Mouse (Mus musculus) spleen, adult 2 months (tissue): ENCODE data around the gene Ppp2r2c. TPM values are rescaled to one million over a fixed set of nuclear protein-coding genes. Genes with fewer than 3 reads are reported as not detected.

Experiments
- DNase-seq, 2 experiments: peaks; one replicate each; pipeline versions ENCODE4 v3.0.0 to v3.0.0-alpha.2; 2012 to 2021; ENCODE audit warnings: low spot score in 2 of 2, low read depth in 1 of 2
- H3K27ac ChIP-seq: fragments of 200-500 bp; 2 replicates; pipeline ENCODE4 v1.5.1; 2012; ENCODE audit warnings: low read length, inconsistent platforms; ENCODE audit not compliant: insufficient read depth
- H3K27me3 ChIP-seq: fragments of 200-500 bp; 2 replicates; pipeline ENCODE4 v1.6.1; 2012; ENCODE audit warnings: mild to moderate bottlenecking, moderate library complexity, low read length, inconsistent platforms; ENCODE audit not compliant: control insufficient read depth, insufficient read depth
- H3K36me3 ChIP-seq: fragments of 200-500 bp; 2 replicates; pipeline ENCODE4 v1.6.1; 2012; ENCODE audit warnings: mild to moderate bottlenecking, low read length, inconsistent platforms; ENCODE audit not compliant: control insufficient read depth, insufficient read depth
- H3K4me1 ChIP-seq: fragments of 200-500 bp; 2 replicates; pipeline ENCODE4 v1.6.1; 2011; ENCODE audit warnings: inconsistent platforms; ENCODE audit not compliant: control insufficient read depth, insufficient read depth, insufficient read length
- H3K4me3 ChIP-seq: fragments of 200-500 bp; 2 replicates; pipeline ENCODE4 v1.5.1; 2011; ENCODE audit warnings: mild to moderate bottlenecking, inconsistent platforms; ENCODE audit not compliant: insufficient read depth, insufficient read length; ENCODE audit errors: extremely low read depth
- CTCF ChIP-seq: fragments of 200-500 bp; IDR thresholded peaks from 2 replicates; pipeline ENCODE4 v1.5.1; 2011; ENCODE audit warnings: mild to moderate bottlenecking, inconsistent platforms; ENCODE audit not compliant: insufficient read depth, insufficient read length, insufficient replicate concordance; ENCODE audit errors: extremely low read depth
- POLR2A ChIP-seq: fragments of 200-500 bp; IDR thresholded peaks from 2 replicates; pipeline ENCODE4 v1.6.1; 2011; ENCODE audit warnings: low read depth, low read length, inconsistent platforms
- WGBS: fragments of 180-500 bp; shearing (Covaris S2); methylation state at CpG from one replicate; pipeline ENCODE4 v1.1.7; 2018; 5-methylcytosine and 5-hydroxymethylcytosine counted together
- polyA plus RNA-seq: library from polyadenylated mRNA; depleted of rRNA; stranded (reverse); fragments of >200 nt; gene quantifications from 2 replicates; pipeline ENCODE4 v1.2.3, GENCODE M21; 2012

Gene Ppp2r2c
- polyA plus RNA-seq, 1 experiment: 0.05 TPM

DNA sequence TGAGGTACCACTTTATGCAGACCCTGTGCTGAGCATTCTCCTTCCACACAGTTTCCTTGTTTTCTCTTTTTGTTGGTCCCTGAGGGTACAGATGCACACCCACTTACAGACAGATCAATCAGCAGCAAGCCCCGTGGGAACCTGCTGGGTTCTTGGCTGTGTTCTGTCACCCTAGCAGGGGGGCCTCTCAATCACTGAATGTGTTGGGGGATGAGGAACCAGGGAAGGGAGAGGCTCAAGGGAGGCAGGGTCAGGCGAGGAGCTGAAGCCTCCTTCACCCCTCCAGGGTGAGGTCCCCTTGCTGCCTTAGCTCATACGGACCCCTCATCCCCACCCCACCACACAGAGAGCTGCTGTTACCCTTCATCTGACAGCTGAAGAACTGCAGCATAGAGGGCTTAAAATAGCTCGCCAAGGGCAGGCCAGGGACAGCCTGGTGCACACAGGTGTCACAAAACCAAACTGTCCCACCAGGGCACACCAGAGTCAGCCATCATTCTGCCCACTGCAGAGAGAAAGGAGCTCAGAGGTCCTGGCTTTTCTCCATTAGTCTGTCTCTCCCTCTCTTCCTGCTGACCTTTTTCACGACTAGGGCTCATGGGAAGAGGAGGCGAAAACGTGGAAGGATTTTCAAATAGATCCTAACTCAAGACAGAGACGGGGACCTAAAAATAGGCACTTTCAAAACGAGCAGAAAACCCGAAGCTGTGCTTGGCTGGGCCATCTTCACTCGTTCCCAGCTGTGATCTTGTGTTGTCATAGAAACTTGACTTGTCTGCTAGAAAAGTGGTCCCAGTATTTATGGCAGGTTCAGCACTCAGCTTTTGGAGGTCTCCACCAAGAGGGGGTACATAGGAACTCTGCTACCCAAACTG is 55.8 kb downstream of the Ppp2r2c start:
- 38% methylated on average over 11 of the region's 11 CpGs for WGBS
- DNase-seq: no peak
- Histone ChIP-seq H3K4me1 (no peaks in the 10 kb centered on the region), H3K36me3 (no peaks in the 10 kb centered on the region), H3K4me3 (no peak overlapping the region), H3K27me3 (no peaks in the 10 kb centered on the region), H3K27ac (no peak overlapping the region)
- TF ChIP-seq POLR2A (no peak), CTCF (no peak)

GRCm38 (mm10) chr5:36928701-36929100 is 60.4 kb downstream of the Ppp2r2c start:
- H3K27ac ChIP-seq: no peak overlapping the region
- no peaks in the 10 kb centered on the region for H3K36me3 ChIP-seq
- no peaks in the 10 kb centered on the region for H3K4me1 ChIP-seq
- no peak for DNase-seq
- WGBS: 54% methylated on average over 4 of the region's 4 CpGs
- no peak for TF ChIP-seq CTCF
- TF ChIP-seq POLR2A: no peak
- no peak overlapping the region for H3K4me3 ChIP-seq
- no peaks in the 10 kb centered on the region for H3K27me3 ChIP-seq

GRCm38 (mm10) chr5:36929376-36929775 is 61.1 kb downstream of the Ppp2r2c start:
- Histone ChIP-seq H3K4me1 (no peaks in the 10 kb centered on the region), H3K27me3 (no peaks in the 10 kb centered on the region), H3K27ac (no peak overlapping the region), H3K4me3 (no peak overlapping the region), H3K36me3 (no peaks in the 10 kb centered on the region)
- WGBS: 66% methylated on average over 3 of the region's 3 CpGs
- no peak for DNase-seq
- no peak for TF ChIP-seq CTCF
- TF ChIP-seq POLR2A: no peak

DNA sequence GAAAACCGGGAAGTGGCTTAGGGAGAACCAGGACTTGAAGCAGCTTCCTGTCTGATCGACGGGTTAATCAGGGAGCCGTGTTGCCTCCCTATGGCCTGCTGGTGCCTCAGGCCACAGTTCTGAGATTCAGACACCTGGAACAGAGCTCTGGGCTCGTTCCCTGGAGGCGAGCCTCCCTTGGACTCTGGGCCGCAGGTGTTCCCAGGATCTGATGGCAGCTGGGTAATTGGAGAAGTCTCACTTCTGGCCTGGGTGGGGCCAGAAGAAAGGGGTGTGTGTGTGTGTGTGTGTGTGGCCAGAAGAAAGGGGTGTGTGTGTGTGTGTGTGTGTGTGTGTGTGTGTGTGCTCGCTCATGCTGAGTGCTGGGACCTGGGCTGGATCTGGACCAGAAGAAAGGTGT is 65.1 kb downstream of the Ppp2r2c start:
- no peaks in the 10 kb centered on the region for H3K27me3 ChIP-seq
- no peak overlapping the region for H3K4me3 ChIP-seq
- H3K36me3 ChIP-seq: no peaks in the 10 kb centered on the region
- H3K4me1 ChIP-seq: no peaks in the 10 kb centered on the region
- 60% methylated on average over 8 of the region's 8 CpGs for WGBS
- DNase-seq: no peak
- H3K27ac ChIP-seq: no peak overlapping the region
- TF ChIP-seq CTCF (no peak), POLR2A (no peak)

DNA sequence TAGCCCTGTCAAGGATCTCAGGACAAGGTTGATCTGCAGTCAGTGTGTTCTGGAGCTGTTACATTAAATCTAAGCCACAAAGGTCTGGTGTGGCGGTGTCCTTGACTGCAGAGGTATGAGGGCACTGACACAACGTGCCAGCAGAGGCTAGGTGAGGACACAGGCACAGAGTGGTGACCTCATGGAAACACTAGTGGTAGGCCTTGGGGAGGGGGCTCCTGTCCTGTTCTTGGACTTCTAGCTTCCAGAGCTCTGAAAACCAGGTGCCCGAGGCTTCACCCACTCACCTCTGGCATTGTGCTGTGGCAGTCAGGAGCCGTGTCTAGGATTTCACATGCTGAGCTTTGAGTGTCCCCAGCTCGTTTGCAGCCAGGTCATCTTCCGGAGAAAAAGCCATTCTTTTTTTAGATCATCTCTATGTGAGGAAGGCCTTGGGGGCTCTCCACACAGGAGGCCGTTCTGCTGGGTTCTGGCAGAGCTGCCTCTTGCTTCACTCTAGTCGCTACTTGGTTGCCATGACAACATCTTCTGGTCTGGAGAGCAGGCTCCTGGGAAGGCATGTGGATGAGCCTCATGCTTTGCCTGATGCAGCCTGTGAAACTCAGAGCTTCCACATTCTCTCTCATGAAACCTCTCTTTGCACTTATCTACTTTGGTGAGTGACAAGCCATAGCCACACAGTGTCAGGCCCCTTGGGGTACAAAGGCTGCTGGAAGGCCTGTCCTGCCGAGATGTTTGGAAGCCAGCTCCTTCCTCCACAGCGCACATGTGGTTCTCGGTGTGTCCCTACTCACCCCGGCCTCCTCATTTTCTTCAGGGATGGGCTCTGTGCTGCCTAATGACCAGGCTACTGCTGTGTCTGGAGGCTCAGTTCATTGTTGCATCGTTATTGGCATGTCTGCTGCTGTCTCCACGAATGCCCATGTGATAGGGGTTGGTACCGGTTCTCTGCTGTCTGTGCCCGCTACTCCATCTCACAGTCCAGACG is 67.5 kb downstream of the Ppp2r2c start:
- H3K27ac ChIP-seq: no peak overlapping the region
- no peaks in the 10 kb centered on the region for H3K4me1 ChIP-seq
- H3K4me3 ChIP-seq: no peak overlapping the region
- DNase-seq: no peak
- H3K36me3 ChIP-seq: no peaks in the 10 kb centered on the region
- no peak for TF ChIP-seq POLR2A
- TF ChIP-seq CTCF: no peak
- 68% methylated on average over 17 of the region's 17 CpGs for WGBS
- no peaks in the 10 kb centered on the region for H3K27me3 ChIP-seq

DNA sequence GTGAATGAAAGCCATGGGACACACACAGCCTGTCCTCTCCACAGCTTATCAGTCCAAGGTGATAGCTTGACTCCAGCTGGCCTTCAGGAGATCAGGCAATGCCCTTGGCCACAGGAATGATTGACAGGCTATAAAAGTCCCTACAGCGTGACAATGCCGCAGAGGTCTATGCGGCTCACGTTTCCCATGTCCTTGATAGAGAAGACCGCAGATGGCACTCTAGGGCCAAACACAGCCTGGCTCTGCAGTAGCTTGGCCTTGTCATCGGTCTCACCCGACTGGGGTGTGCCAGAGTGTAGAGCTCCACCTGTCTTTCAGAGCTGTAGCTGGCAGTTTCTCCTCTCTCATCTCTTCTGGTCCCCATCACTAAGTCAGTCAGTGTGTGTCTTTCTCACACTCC is 68.2 kb downstream of the Ppp2r2c start:
- H3K4me3 ChIP-seq: no peak overlapping the region
- no peak overlapping the region for H3K27ac ChIP-seq
- TF ChIP-seq CTCF (no peak), POLR2A (no peak)
- H3K36me3 ChIP-seq: no peaks in the 10 kb centered on the region
- H3K4me1 ChIP-seq: no peaks in the 10 kb centered on the region
- no peaks in the 10 kb centered on the region for H3K27me3 ChIP-seq
- DNase-seq: no peak
- 70% methylated on average over 7 of the region's 7 CpGs for WGBS
